Mouse (Mus musculus): Measurements from ENCODE around the gene Pank1. TPM values are rescaled to one million over a fixed set of nuclear protein-coding genes. Genes with fewer than 3 reads are reported as not detected.

Gene Pank1
- polyA plus RNA-seq, 1 experiment: 5.2 TPM

DNA sequence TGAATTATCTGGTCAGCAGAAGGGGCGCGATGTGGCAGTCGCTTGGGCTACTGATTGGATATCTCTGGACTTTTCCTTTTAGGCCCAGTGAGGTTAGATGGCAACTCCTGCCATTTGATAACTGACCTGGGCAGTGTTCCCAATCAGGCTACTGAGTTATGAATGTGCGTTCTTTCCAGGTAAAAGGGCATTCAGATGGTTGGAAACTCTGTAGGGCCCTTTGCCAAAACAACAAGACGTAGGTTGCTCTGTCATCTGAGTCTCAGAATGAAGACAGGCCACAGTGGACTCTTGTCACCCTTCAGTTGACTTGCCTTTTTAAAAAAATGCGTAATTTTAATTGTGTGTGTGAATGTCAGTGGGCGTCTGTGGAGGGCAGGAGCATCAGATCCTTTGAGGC is 29.8 kb downstream of the Pank1 start:
- no peak overlapping the region for H3K27ac ChIP-seq (ENCODE audit: insufficient read depth, low read depth, low read length)
- no peak overlapping the region for H3K4me3 ChIP-seq (ENCODE audit: insufficient read depth, low read length)
- peaks cover 18% of the 10 kb centered on the region for H3K4me1 ChIP-seq (ENCODE audit: control insufficient read depth, insufficient read depth, low read length)
- no peak for TF ChIP-seq POLR2A (IDR thresholded peaks at IDR 0.05; ENCODE audit: borderline replicate concordance, low read depth, low read length)
- TF ChIP-seq CTCF (IDR thresholded peaks at IDR 0.05; ENCODE audit: low read depth, low read length): no peak

DNA sequence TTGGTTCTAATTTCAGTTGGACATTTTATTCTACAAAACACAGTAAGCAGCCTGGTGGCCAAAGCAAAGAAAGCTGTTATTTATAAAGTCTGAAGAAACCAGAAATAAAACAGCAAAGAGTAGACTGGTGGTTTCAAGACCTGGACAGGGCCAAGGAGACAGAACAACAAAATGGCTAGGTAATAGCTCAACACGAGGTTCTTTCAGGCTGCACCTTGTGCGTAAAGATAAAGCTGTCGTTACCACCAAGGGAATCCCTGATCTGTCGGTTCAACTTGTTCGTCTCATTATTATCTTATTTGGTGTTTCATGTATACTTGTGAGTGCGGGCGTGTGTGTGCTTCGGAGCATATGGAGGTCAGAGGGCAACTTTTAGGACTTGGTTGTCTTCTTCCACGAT is 31.1 kb downstream of the Pank1 start:
- Histone ChIP-seq H3K4me3 (ENCODE audit: insufficient read depth, low read length) (no peak overlapping the region), H3K27ac (ENCODE audit: insufficient read depth, low read depth, low read length) (no peak overlapping the region), H3K4me1 (ENCODE audit: control insufficient read depth, insufficient read depth, low read length) (peaks cover 18% of the 10 kb centered on the region)
- no peak for TF ChIP-seq CTCF (IDR thresholded peaks at IDR 0.05; ENCODE audit: low read depth, low read length)
- no peak for TF ChIP-seq POLR2A (IDR thresholded peaks at IDR 0.05; ENCODE audit: borderline replicate concordance, low read depth, low read length)

GRCm38 (mm10) chr19:34847103-34847502 is 32.2 kb downstream of the Pank1 start:
- Histone ChIP-seq H3K27ac (ENCODE audit: insufficient read depth, low read depth, low read length) (0 out of 2 replicates have a peak overlapping the region, but pooled peaks have one; percentile 10), H3K4me1 (ENCODE audit: control insufficient read depth, insufficient read depth, low read length) (peaks cover 21% of the 10 kb centered on the region), H3K4me3 (ENCODE audit: insufficient read depth, low read length) (no peak overlapping the region)
- no peak for TF ChIP-seq POLR2A (IDR thresholded peaks at IDR 0.05; ENCODE audit: borderline replicate concordance, low read depth, low read length)
- TF ChIP-seq CTCF (IDR thresholded peaks at IDR 0.05; ENCODE audit: low read depth, low read length): no peak

DNA sequence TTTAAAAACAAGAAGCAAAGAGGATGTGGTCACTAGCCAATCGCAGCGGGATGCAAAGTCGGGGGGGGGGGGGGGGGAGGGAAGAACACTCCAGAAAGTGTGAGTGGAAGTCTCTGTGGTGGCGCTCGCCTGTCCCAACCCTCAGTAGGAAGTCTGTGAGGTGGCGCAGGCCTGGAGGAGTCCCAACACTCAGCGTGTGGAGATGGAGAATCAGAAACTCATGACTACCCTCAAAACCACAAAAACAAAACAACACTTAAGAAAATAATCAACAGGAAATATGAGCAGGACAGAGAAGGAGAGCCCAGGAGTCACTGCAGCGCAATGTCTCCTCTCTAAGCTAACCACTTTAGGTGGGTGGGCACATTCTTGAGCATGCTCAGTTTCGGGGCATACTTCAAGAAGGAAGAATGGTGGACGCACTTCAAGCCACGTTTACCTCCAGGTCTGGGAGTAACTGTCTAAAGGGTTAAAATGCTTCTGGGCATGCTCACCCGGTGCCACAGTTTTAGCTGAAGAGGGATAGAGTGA is 32.7 kb downstream of the Pank1 start:
- peaks cover 26% of the 10 kb centered on the region for H3K4me1 ChIP-seq (ENCODE audit: control insufficient read depth, insufficient read depth, low read length)
- H3K27ac ChIP-seq (ENCODE audit: insufficient read depth, low read depth, low read length): peak overlapping the region; percentile 10
- no peak for TF ChIP-seq POLR2A (IDR thresholded peaks at IDR 0.05; ENCODE audit: borderline replicate concordance, low read depth, low read length)
- no peak for TF ChIP-seq CTCF (IDR thresholded peaks at IDR 0.05; ENCODE audit: low read depth, low read length)
- H3K4me3 ChIP-seq (ENCODE audit: insufficient read depth, low read length): peak overlapping the region; percentile 45

DNA sequence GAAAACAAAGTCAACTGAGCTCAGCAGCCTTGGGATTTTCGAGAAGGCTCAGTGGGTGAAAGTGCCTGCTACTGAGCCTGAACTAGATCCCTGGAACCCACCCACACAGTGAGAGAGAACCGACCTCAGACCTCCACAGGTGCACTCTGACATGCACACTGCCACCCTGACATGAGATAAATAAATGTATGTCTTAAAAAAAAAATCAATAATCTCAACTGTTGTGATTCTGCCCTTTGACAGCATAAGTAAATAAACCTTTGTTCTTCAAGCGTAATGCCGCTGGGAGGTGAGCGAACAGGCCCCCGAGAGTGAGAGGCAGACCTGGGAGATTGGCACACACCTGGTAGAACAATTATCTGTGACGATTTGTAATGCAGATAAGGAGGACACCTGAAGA is 33.2 kb downstream of the Pank1 start:
- H3K27ac ChIP-seq (ENCODE audit: insufficient read depth, low read depth, low read length): no peak overlapping the region; the same call in 1 of the 2 replicates
- peak overlapping the region; percentile 45 for H3K4me3 ChIP-seq (ENCODE audit: insufficient read depth, low read length)
- TF ChIP-seq POLR2A (IDR thresholded peaks at IDR 0.05; ENCODE audit: borderline replicate concordance, low read depth, low read length) (no peak), CTCF (IDR thresholded peaks at IDR 0.05; ENCODE audit: low read depth, low read length) (no peak)
- peaks cover 27% of the 10 kb centered on the region for H3K4me1 ChIP-seq (ENCODE audit: control insufficient read depth, insufficient read depth, low read length)

- Histone ChIP-seq H3K27ac (ENCODE audit: insufficient read depth, low read depth, low read length) (no peak overlapping the region), H3K4me1 (ENCODE audit: control insufficient read depth, insufficient read depth, low read length) (peaks cover 27% of the 10 kb centered on the region), H3K4me3 (ENCODE audit: insufficient read depth, low read length) (no peak overlapping the region)
- no peak for TF ChIP-seq POLR2A (IDR thresholded peaks at IDR 0.05; ENCODE audit: borderline replicate concordance, low read depth, low read length)
- TF ChIP-seq CTCF (IDR thresholded peaks at IDR 0.05; ENCODE audit: low read depth, low read length): no peak
Observed at GRCm38 (mm10) chr19:34845331-34845730, 33.9 kb downstream of the Pank1 start.

- Histone ChIP-seq H3K4me3 (ENCODE audit: insufficient read depth, low read length) (no peak overlapping the region), H3K27ac (ENCODE audit: insufficient read depth, low read depth, low read length) (no peak overlapping the region), H3K4me1 (ENCODE audit: control insufficient read depth, insufficient read depth, low read length) (peaks cover 27% of the 10 kb centered on the region)
- TF ChIP-seq POLR2A (IDR thresholded peaks at IDR 0.05; ENCODE audit: borderline replicate concordance, low read depth, low read length): no peak
- no peak for TF ChIP-seq CTCF (IDR thresholded peaks at IDR 0.05; ENCODE audit: low read depth, low read length)
Observed at GRCm38 (mm10) chr19:34844760-34845159, 34.5 kb downstream of the Pank1 start.

GRCm38 (mm10) chr19:34844047-34844446 is 35.2 kb downstream of the Pank1 start:
- Histone ChIP-seq H3K4me1 (ENCODE audit: control insufficient read depth, insufficient read depth, low read length) (peaks cover 27% of the 10 kb centered on the region), H3K4me3 (ENCODE audit: insufficient read depth, low read length) (no peak overlapping the region), H3K27ac (ENCODE audit: insufficient read depth, low read depth, low read length) (no peak overlapping the region)
- no peak for TF ChIP-seq POLR2A (IDR thresholded peaks at IDR 0.05; ENCODE audit: borderline replicate concordance, low read depth, low read length)
- TF ChIP-seq CTCF (IDR thresholded peaks at IDR 0.05; ENCODE audit: low read depth, low read length): no peak

- H3K4me1 ChIP-seq (ENCODE audit: control insufficient read depth, insufficient read depth, low read length): peaks cover 24% of the 10 kb centered on the region
- H3K4me3 ChIP-seq (ENCODE audit: insufficient read depth, low read length): no peak overlapping the region
- no peak overlapping the region for H3K27ac ChIP-seq (ENCODE audit: insufficient read depth, low read depth, low read length)
- TF ChIP-seq POLR2A (IDR thresholded peaks at IDR 0.05; ENCODE audit: borderline replicate concordance, low read depth, low read length) (no peak), CTCF (IDR thresholded peaks at IDR 0.05; ENCODE audit: low read depth, low read length) (no peak)
Observed at GRCm38 (mm10) chr19:34841719-34842506, 37.3 kb downstream of the Pank1 start.

- Histone ChIP-seq H3K4me1 (ENCODE audit: control insufficient read depth, insufficient read depth, low read length) (peaks cover 10% of the 10 kb centered on the region), H3K27ac (ENCODE audit: insufficient read depth, low read depth, low read length) (no peak overlapping the region)
Observed at GRCm38 (mm10) chr19:34838624-34839023, 40.6 kb downstream of the Pank1 start.

More at GRCm38 (mm10) chr19:34838624-34839023, 40.6 kb downstream of the Pank1 start:
- TF ChIP-seq POLR2A (IDR thresholded peaks at IDR 0.05; ENCODE audit: borderline replicate concordance, low read depth, low read length) (no peak), CTCF (IDR thresholded peaks at IDR 0.05; ENCODE audit: low read depth, low read length) (no peak)
- no peak overlapping the region for H3K4me3 ChIP-seq (ENCODE audit: insufficient read depth, low read length)
